Mouse (Mus musculus) testis, adult 2 months (tissue): Measurements from ENCODE around the gene Tpp1. TPM values are rescaled to one million over a fixed set of nuclear protein-coding genes. Genes with fewer than 3 reads are reported as not detected.
A peak's percentile ranks its signal among the peaks of the same experiment; 100 is the strongest.

Source experiments
- H3K27ac ChIP-seq: fragments of 200-500 bp; 2 replicates; pipeline ENCODE4 v1.5.1; 2012; ENCODE audit warnings: low read depth, low read length; ENCODE audit not compliant: control insufficient read depth, insufficient read depth
- H3K27me3 ChIP-seq: fragments of 200-500 bp; 2 replicates; pipeline ENCODE4 v1.6.1; 2012; ENCODE audit warnings: mild to moderate bottlenecking, low read length, moderate library complexity; ENCODE audit not compliant: control insufficient read depth, insufficient read depth
- H3K36me3 ChIP-seq: fragments of 200-500 bp; 2 replicates; pipeline ENCODE4 v1.6.1; 2012; ENCODE audit warnings: mild to moderate bottlenecking, low read length; ENCODE audit not compliant: control insufficient read depth, insufficient read depth
- H3K4me1 ChIP-seq: fragments of 200-500 bp; 2 replicates; pipeline ENCODE4 v1.6.1; 2012; ENCODE audit warnings: low read length; ENCODE audit not compliant: control insufficient read depth, insufficient read depth
- H3K4me3 ChIP-seq: fragments of 200-500 bp; 2 replicates; pipeline ENCODE4 v1.5.1; 2012; ENCODE audit warnings: low read depth, mild to moderate bottlenecking, low read length, moderate library complexity, mixed read lengths; ENCODE audit not compliant: control insufficient read depth
- CTCF ChIP-seq: fragments of 200-500 bp; IDR thresholded peaks from 2 replicates; pipeline ENCODE4 v1.5.1; 2012; ENCODE audit warnings: low read depth, mild to moderate bottlenecking, inconsistent platforms, low read length, moderate library complexity; ENCODE audit not compliant: control insufficient read depth, insufficient read depth, insufficient replicate concordance
- POLR2A ChIP-seq: fragments of 200-500 bp; IDR thresholded peaks from 2 replicates; pipeline ENCODE4 v1.6.1; 2012; ENCODE audit warnings: low read depth, mild to moderate bottlenecking, inconsistent platforms, low read length, moderate library complexity; ENCODE audit not compliant: control insufficient read depth
- polyA plus RNA-seq: library from polyadenylated mRNA; depleted of rRNA; stranded (reverse); fragments of >200 nt; gene quantifications from 2 replicates; pipeline ENCODE4 v1.2.3, GENCODE M21; 2012

Tpp1 gene
- polyA plus RNA-seq, 1 experiment: 10.5 TPM

GRCm38 (mm10) chr7:105774661-105775060 lies 22.6 kb upstream of the Tpp1 start:
- Histone ChIP-seq H3K36me3 (no peaks in the 10 kb centered on the region), H3K4me3 (no peak overlapping the region), H3K27me3 (no peaks in the 10 kb centered on the region), H3K27ac (no peak overlapping the region), H3K4me1 (no peaks in the 10 kb centered on the region; the same call in 1 of the 2 replicates)
- TF ChIP-seq CTCF (no peak), POLR2A (no peak)

- no peak for TF ChIP-seq POLR2A
- no peak for TF ChIP-seq CTCF
- Histone ChIP-seq H3K4me1 (no peaks in the 10 kb centered on the region; the same call in 1 of the 2 replicates), H3K36me3 (no peaks in the 10 kb centered on the region), H3K27ac (no peak overlapping the region), H3K4me3 (no peak overlapping the region), H3K27me3 (no peaks in the 10 kb centered on the region)
Measured at GRCm38 (mm10) chr7:105773041-105773440, 21.0 kb upstream of the Tpp1 start.

GRCm38 (mm10) chr7:105772331-105772730 lies 20.3 kb upstream of the Tpp1 start:
- H3K36me3 ChIP-seq: no peaks in the 10 kb centered on the region
- no peaks in the 10 kb centered on the region; the same call in 1 of the 2 replicates for H3K4me1 ChIP-seq
- no peaks in the 10 kb centered on the region for H3K27me3 ChIP-seq
- no peak overlapping the region for H3K4me3 ChIP-seq
- no peak for TF ChIP-seq CTCF
- no peak for TF ChIP-seq POLR2A
- H3K27ac ChIP-seq: no peak overlapping the region

GRCm38 (mm10) chr7:105769959-105770358 lies 17.9 kb upstream of the Tpp1 start:
- no peaks in the 10 kb centered on the region for H3K27me3 ChIP-seq
- H3K4me1 ChIP-seq: no peaks in the 10 kb centered on the region; the same call in 1 of the 2 replicates
- no peak for TF ChIP-seq POLR2A
- H3K36me3 ChIP-seq: no peaks in the 10 kb centered on the region
- no peak overlapping the region for H3K27ac ChIP-seq
- H3K4me3 ChIP-seq: no peak overlapping the region

GRCm38 (mm10) chr7:105767729-105768165 lies 15.7 kb upstream of the Tpp1 start:
- Histone ChIP-seq H3K4me3 (no peak overlapping the region), H3K27ac (no peak overlapping the region), H3K4me1 (peaks cover 5% of the 10 kb centered on the region), H3K36me3 (no peaks in the 10 kb centered on the region; the same call in 1 of the 2 replicates), H3K27me3 (no peaks in the 10 kb centered on the region)
- TF ChIP-seq CTCF (no peak), POLR2A (no peak)

GRCm38 (mm10) chr7:105764331-105764730 lies 12.3 kb upstream of the Tpp1 start:
- TF ChIP-seq POLR2A: no peak
- TF ChIP-seq CTCF: no peak
- H3K27ac ChIP-seq: no peak overlapping the region
- no peak overlapping the region for H3K4me3 ChIP-seq
- peaks cover 14% of the 10 kb centered on the region for H3K4me1 ChIP-seq
- no peaks in the 10 kb centered on the region; the same call in 1 of the 2 replicates for H3K36me3 ChIP-seq
- H3K27me3 ChIP-seq: no peaks in the 10 kb centered on the region

GRCm38 (mm10) chr7:105762517-105763270 lies 10.7 kb upstream of the Tpp1 start:
- TF ChIP-seq POLR2A: no peak
- TF ChIP-seq CTCF: no peak

More at GRCm38 (mm10) chr7:105762517-105763270, 10.7 kb upstream of the Tpp1 start:
- no peaks in the 10 kb centered on the region for H3K27me3 ChIP-seq
- no peak overlapping the region for H3K27ac ChIP-seq
- H3K36me3 ChIP-seq: no peaks in the 10 kb centered on the region; the same call in 1 of the 2 replicates
- peak overlapping the region; percentile 74 for H3K4me3 ChIP-seq
- H3K4me1 ChIP-seq: peaks cover 14% of the 10 kb centered on the region
